Mouse (Mus musculus) cortical plate, adult 2 months (tissue): ENCODE measurements at regions not wholly inside any gene's neighbourhood (a gene's known extent, or its start where the extent isn't known, plus 50 kb on each side); places are given as distances from the start of the nearest gene placed in this dataset.

Source experiments
- CTCF ChIP-seq: fragments of 200-500 bp; IDR thresholded peaks from 2 replicates; pipeline ENCODE4 v1.5.1; 2011; ENCODE audit warnings: mild to moderate bottlenecking, control low read depth, low read length; ENCODE audit not compliant: insufficient read depth; ENCODE audit errors: extremely low read depth
- POLR2A ChIP-seq: fragments of 200-500 bp; IDR thresholded peaks from 2 replicates; pipeline ENCODE4 v1.6.1; 2011; ENCODE audit warnings: mild to moderate bottlenecking, low read length, control low read depth; ENCODE audit not compliant: insufficient read depth; ENCODE audit errors: extremely low read depth

DNA sequence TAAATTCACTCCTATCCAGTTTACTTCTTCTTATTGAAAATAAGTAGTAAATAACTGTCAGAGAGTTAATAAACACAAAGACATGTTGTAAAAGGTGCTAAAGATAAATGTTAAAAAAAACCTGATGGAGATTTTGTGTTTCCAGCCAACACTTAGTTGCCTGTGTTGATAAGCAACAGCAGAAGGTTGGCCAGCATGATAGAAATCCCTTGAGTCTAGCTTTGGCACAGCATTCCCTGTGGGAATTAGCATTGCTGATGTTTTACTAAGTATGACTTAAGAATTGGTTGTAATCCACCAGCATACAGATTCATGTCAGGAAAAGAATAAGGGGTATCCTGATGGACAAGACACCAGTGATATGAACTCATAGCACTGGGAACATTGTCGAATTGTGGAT lies 594.3 kb downstream of the Plod2 start:
- TF ChIP-seq CTCF (no peak), POLR2A (no peak)
